Mouse (Mus musculus) macrophage (primary cell): ENCODE measurements around the gene Foxb2. TPM values are rescaled to one million over a fixed set of nuclear protein-coding genes. Genes with fewer than 3 reads are reported as not detected.

Experiments used
- H3K27ac ChIP-seq: fragments of 350-480 bp; formaldehyde crosslinking; 2 replicates; pipeline ENCODE4 v1.9.0; 2021
- H3K36me3 ChIP-seq: fragments of 350-480 bp; formaldehyde crosslinking; 2 replicates; pipeline ENCODE4 v1.9.0; 2021; ENCODE audit errors: inconsistent target
- H3K4me3 ChIP-seq: fragments of 350-480 bp; formaldehyde crosslinking; 2 replicates; pipeline ENCODE4 v1.9.0; 2021; ENCODE audit errors: inconsistent target
- H3K79me2 ChIP-seq: fragments of 350-480 bp; formaldehyde crosslinking; 2 replicates; pipeline ENCODE4 v1.9.0; 2021; ENCODE audit errors: inconsistent target
- WGBS: methylation state at CpG from one replicate; pipeline ENCODE4 v1.1.7; 2026; ENCODE audit warnings: inconsistent platforms; ENCODE audit not compliant: missing documents; 5-methylcytosine and 5-hydroxymethylcytosine counted together
- polyA plus RNA-seq: library from polyadenylated mRNA; stranded (reverse); fragments of 250-400 nt; gene quantifications from 3 replicates; pipeline ENCODE4 v1.2.4, GENCODE M21; 2018; ENCODE audit warnings: inconsistent platforms
- total RNA-seq, 78 experiments: library from RNA; depleted of rRNA; stranded (reverse); fragments of 250-400 nt; gene quantifications; 1 replicate in 9 of 78; 2 replicates in 24 of 78; 3 replicates in 43 of 78; 4 replicates in 2 of 78; pipeline ENCODE4 v1.2.4; 2018; ENCODE audit warnings: inconsistent platforms in 56 of 78

The Foxb2 gene
- total RNA-seq (2018; cell fraction: chromatin; rRNA removed), result not detected
- total RNA-seq (2018; cell fraction: cytosol; rRNA removed), result under 1 TPM in 3 of 26 experiments, not detected in 23; 0.12 to 0.15 (median 0.13) TPM
- total RNA-seq (2018; cell fraction: nucleus; rRNA removed), result not detected
- polyA plus RNA-seq, result 0.09 to 0.20 TPM in 2 of 3 replicates, not detected in the other

DNA sequence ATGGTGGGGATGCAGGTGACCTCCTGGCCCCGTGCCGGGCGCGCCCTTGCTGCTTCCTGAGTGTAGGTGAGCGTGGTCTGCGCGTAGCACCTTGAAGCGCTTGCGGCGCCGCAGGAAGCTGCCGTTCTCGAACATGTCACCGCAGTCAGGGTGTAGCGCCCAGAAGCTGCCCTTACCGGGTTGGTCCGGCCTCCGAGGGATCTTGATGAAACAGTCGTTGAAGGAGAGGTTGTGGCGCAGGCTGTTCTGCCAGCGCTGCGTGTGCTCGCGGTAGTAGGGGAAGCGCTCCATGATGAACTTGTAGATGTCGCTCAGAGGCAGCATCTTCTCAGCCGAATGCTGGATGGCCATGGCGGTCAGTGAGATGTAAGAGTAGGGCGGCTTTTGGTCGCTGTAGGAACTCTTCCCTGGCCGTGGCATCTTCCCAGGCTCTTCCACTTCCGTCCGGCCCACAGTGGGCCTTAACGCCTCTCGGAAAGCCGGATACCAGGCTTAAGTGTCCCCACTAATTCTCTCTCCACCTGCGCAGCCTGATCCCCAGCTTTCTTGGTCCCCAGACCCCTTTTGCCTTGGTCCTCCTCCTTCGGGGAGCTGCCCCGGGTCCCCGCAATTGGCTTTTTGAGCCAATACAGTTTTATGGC lies at the start of gene Foxb2:
Foxb2 (minus strand) TSS at position 585 of the 641 bp plus-strand sequence.
- H3K79me2 ChIP-seq, result no peaks in the 10 kb centered on the region
- peak within 1 kb of the TSS; percentile 18 for H3K4me3 ChIP-seq
- WGBS, result 5% methylated on average over 40 of the region's 40 CpGs
- H3K36me3 ChIP-seq, result no peaks in the 10 kb centered on the region
- no peak within 1 kb of the TSS for H3K27ac ChIP-seq

- 92% methylated on average over 5 of the region's 5 CpGs for WGBS
- Histone ChIP-seq H3K79me2 (no peaks in the 10 kb centered on the region), H3K27ac (no peak overlapping the region), H3K36me3 (no peaks in the 10 kb centered on the region), H3K4me3 (no peak overlapping the region)
Measured at GRCm38 (mm10) chr19:16911507-16911906, 37.9 kb upstream of the Foxb2 start.

GRCm38 (mm10) chr19:16903106-16903505 lies 29.5 kb upstream of the Foxb2 start:
- WGBS, result 49% methylated on average over 2 of the region's 2 CpGs
- Histone ChIP-seq H3K36me3 (no peaks in the 10 kb centered on the region), H3K4me3 (no peak overlapping the region), H3K79me2 (no peaks in the 10 kb centered on the region), H3K27ac (no peak overlapping the region)

DNA sequence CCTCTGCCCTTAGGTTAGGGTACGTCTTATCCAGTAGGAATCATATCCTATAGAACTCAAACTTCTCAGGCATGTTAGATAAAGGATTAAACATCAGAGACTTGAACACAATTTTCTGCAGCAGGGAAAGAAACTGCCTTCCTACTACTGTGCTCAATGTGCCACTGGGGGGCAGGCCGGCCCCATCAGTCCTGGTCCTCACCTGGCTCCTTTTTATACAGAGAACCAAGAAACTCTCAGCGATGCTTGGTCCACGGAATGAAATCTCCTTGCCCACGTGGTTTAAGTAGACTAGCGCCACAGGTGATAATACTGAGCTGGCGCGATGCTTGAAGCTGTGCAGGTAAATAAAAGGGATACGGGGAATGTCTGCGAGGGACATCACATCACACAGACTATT lies 26.1 kb upstream of the Foxb2 start:
- WGBS, result 61% methylated on average over 10 of the region's 10 CpGs
- no peak overlapping the region for H3K27ac ChIP-seq
- H3K36me3 ChIP-seq, result no peaks in the 10 kb centered on the region
- no peaks in the 10 kb centered on the region for H3K79me2 ChIP-seq
- no peak overlapping the region for H3K4me3 ChIP-seq

DNA sequence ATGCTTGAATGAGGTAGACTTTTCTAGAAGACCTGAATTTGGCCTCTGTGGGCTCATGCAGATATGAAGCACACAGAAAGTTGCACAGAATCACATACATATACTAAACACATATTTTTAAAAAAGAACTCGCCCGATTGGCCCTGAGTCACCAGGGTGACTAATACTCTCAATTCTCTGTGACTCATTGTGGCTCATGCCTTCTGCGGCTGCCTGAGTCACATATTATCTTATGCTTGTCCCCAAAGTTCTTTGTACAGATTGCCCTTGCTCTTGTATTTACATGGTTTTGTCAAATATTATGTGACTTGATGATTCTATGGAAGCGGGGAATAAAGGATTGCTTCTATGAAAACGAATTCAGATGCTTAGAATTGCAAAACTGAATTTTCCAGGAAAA lies 25.0 kb upstream of the Foxb2 start:
- Histone ChIP-seq H3K4me3 (no peak overlapping the region), H3K79me2 (no peaks in the 10 kb centered on the region), H3K27ac (peak overlapping the region; percentile 45), H3K36me3 (no peaks in the 10 kb centered on the region)
- WGBS, result 47% methylated on average over 5 of the region's 5 CpGs

DNA sequence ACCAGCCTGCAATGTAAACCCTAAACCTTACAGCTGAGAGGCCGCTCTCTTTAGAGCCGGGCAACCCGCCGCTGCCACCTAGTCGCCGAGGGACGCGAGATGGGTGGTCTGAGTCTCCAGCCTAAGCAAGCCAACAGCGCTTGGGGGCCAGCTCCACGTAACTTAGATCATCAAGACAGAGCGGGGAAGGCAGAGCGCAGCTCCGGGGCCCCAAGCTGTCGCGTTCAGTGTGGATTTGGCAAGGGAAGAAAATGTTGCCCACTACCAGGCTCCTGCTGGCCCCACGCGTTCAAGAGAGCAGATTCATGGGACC lies 2.8 kb upstream of the Foxb2 start:
- H3K4me3 ChIP-seq, result no peak overlapping the region
- WGBS, result 3% methylated on average over 17 of the region's 17 CpGs
- H3K27ac ChIP-seq, result no peak overlapping the region
- no peaks in the 10 kb centered on the region for H3K36me3 ChIP-seq
- H3K79me2 ChIP-seq, result no peaks in the 10 kb centered on the region

DNA sequence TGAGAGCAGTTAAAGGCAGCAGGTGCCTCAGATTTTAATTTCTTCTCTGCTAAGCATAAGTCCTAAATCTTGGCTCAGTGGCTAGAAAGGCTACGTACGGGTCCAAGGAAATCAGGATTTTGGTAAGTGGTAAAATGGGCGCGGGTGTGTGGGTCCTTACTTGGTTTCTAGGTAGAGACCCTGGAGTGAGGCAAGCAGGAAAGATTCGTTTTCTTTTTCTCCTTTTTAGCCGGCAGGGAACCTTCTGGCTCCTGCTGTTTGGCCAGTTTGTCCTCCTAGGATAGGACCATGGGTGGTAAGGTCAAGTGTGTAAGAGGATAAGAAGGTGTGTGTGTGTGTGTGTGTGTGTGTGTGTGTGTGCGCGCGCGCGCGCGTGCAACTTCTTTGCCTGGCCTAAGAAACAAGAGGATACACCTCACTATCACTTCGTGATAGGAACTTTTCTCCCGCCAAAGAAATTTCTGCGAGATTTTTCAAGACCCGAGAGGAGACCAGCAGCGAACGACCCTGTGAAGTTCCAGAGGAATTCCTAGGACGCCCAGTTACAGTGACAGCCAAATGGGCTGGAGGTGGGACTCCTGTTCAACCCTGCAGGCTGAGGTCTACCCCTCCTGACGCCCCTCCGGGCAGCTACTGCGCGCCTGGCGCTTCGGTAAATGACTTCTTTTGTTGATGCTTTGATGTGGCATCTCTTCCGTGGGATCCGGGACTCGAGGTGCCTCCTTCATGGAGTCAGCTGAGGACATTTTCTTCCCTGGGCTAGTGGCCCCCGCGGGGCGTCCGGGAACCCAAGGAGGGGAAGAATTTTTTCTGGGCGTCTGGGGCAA lies 2.2 kb upstream of the Foxb2 start:
- no peak overlapping the region for H3K27ac ChIP-seq
- 4% methylated on average over 30 of the region's 34 CpGs for WGBS
- no peaks in the 10 kb centered on the region for H3K36me3 ChIP-seq
- H3K4me3 ChIP-seq, result no peak overlapping the region
- no peaks in the 10 kb centered on the region for H3K79me2 ChIP-seq

DNA sequence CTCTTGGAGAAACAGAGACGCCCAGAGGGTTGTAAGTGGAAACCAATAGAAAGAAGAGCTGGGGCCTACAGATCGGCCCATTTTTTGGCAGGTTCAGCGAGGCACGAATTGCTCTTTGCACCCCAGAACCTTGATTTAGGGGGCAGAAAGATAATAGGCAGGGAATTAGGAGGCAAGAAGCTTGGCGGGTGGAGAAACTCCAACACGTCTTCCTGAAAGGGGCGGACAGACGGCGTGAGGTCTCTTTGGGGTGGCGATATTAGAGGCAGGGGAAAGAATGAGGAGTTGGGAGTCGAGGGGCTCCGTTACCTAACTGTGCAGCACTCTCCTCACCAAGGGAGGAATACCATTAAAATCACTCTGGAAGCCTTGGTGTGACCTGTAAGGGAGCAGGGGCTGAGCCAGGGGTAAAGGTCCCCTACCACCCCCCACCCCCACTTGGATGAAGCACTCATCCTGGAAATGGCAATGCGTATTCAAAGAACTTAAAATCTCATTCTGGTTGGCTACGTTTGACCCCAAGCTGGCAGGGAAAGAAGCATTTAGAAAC lies 1.5 kb upstream of the Foxb2 start:
- H3K4me3 ChIP-seq, result peak overlapping the region; percentile 18; the same call in 1 of the 2 replicates

GRCm38 (mm10) chr19:16873942-16874861 lies 597 bp upstream of the Foxb2 start:
- Histone ChIP-seq H3K4me3 (peak overlapping the region; percentile 18), H3K79me2 (no peaks in the 10 kb centered on the region), H3K36me3 (no peaks in the 10 kb centered on the region), H3K27ac (no peak overlapping the region)
- WGBS, result 3% methylated on average over 55 of the region's 55 CpGs

More for the DNA sequence above, 1.5 kb upstream of the Foxb2 start:
- Histone ChIP-seq H3K27ac (no peak overlapping the region), H3K79me2 (no peaks in the 10 kb centered on the region), H3K36me3 (no peaks in the 10 kb centered on the region)
- WGBS, result 18% methylated on average over 14 of the region's 14 CpGs

- H3K36me3 ChIP-seq, result no peaks in the 10 kb centered on the region
- WGBS, result under 1% methylated on average over 80 of the region's 88 CpGs
- no peak overlapping the region for H3K27ac ChIP-seq
- H3K79me2 ChIP-seq, result no peaks in the 10 kb centered on the region
- no peak overlapping the region for H3K4me3 ChIP-seq
Measured at GRCm38 (mm10) chr19:16872331-16873180, 1.0 kb downstream of the Foxb2 start.

- WGBS, result 4% methylated on average over 24 of the region's 24 CpGs
- H3K79me2 ChIP-seq, result no peaks in the 10 kb centered on the region
- H3K27ac ChIP-seq, result no peak overlapping the region
- no peak overlapping the region for H3K4me3 ChIP-seq
- H3K36me3 ChIP-seq, result no peaks in the 10 kb centered on the region
Measured at GRCm38 (mm10) chr19:16871192-16871760, 2.3 kb downstream of the Foxb2 start.

GRCm38 (mm10) chr19:16870501-16871191 lies 3.0 kb downstream of the Foxb2 start:
- H3K36me3 ChIP-seq, result no peaks in the 10 kb centered on the region
- WGBS, result 5% methylated on average over 27 of the region's 28 CpGs
- no peaks in the 10 kb centered on the region for H3K79me2 ChIP-seq
- no peak overlapping the region for H3K4me3 ChIP-seq
- no peak overlapping the region for H3K27ac ChIP-seq

DNA sequence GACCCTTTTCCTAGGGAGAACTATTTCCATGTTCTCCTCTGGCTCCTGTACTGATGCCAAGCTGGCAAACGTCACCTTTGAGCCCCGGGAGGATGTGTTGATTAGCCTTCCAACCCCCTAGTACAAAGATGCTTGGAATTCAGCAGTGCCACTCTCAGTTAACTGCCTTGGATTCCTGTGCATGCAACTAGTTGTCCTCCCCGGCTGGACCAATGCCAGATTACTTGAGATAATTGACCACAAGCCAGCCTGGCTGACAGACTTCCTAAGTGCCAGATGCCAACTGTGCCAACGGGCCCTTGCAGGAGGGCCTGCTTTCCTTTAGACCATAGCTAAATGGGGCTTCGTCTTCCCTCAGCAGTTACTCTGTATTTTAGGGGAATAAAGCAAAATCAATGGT lies 5.1 kb downstream of the Foxb2 start:
- 33% methylated on average over 5 of the region's 5 CpGs for WGBS
- no peak overlapping the region for H3K27ac ChIP-seq
- no peak overlapping the region for H3K4me3 ChIP-seq
- no peaks in the 10 kb centered on the region for H3K79me2 ChIP-seq
- H3K36me3 ChIP-seq, result no peaks in the 10 kb centered on the region
